Mouse (Mus musculus): ENCODE data around the gene Izumo4. TPM values are rescaled to one million over a fixed set of nuclear protein-coding genes. Genes with fewer than 3 reads are reported as not detected.

Gene Izumo4
- total RNA-seq (2023), result 10 to 100 TPM; 56.2 to 88.3 TPM

GRCm38 (mm10) chr10:80701721-80702535 lies at the start of gene Izumo4, which contains the start of gene Mob3a:
Gene Izumo4 (plus strand): TSS chr10:80702184.
Gene Mob3a (minus strand): TSS chr10:80701977.

GRCm38 (mm10) chr10:80656863-80657623 lies 44.9 kb upstream of the Izumo4 start, which contains the start of gene Btbd2:
Gene Btbd2 (minus strand): TSS chr10:80657071.

GRCm38 (mm10) chr10:80677942-80678436 lies 24.0 kb upstream of the Izumo4 start, which contains the start of gene Mknk2:
Gene Mknk2 (minus strand): TSS chr10:80678112.

DNA sequence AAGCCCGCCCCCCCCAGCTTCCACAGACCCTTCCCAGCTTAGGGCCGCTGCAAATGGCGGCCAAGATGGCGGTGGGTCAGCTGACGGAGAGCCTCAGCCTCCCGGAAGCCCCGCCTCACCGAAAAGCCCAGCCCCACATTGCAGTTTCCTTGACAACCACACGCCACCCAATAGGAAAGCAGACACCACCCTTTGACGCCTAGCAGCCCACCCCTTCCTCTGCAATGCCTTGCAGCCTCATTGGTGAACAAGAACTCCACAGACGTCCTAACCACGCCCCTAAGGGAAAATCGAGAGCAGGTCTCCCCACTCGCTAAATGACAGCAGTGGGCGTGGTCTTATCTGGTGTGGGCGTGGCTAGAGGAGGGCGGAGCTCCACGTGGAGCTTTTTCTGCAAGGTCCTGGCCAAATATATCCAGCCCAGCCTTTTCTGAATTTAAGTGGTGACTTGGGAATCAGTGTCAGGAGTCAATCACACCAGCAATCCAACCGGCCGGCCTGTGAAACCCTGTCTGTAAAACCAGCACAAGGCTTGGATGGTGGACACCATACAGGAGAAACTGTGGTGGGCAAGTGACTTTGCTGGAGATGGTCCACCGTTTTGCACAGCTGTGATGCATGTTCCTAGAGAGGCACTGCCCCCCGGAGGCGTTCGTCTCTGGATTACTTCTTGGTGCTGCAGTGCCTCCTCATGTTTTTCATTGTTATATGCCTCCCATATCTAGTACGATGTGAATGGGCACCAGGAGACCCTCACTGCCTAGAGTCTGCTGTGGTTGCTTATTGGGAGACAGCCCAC lies 40.4 kb downstream of the Izumo4 start, which contains the start of gene Ap3d1:
Gene Ap3d1 (minus strand): TSS at position 85 of the 799 bp plus-strand sequence.

GRCm38 (mm10) chr10:80754594-80755290 lies 52.8 kb downstream of the Izumo4 start, which contains the start of gene Dot1l:
Gene Dot1l (plus strand): TSS chr10:80755206.

Other genes starting within 250 kb of the Izumo4 start
- not detected for gene Onecut3, start 207.3 kb upstream of the Izumo4 start, total RNA-seq (2023)
- gene Atp8b3, start 163.1 kb upstream of the Izumo4 start, total RNA-seq (2023), result not detected
- 100 to 1,000 TPM; 123 to 132 TPM for gene Rexo1, start 140.6 kb upstream of the Izumo4 start, total RNA-seq (2023)
- 10 to 100 TPM; 27.9 to 29.2 TPM for gene Klf16, start 124.9 kb upstream of the Izumo4 start, total RNA-seq (2023)
- 10 to 100 TPM; 49.3 to 56.2 TPM for gene Abhd17a, start 111.8 kb upstream of the Izumo4 start, total RNA-seq (2023)
- gene Scamp4, start 99.3 kb upstream of the Izumo4 start, total RNA-seq (2023), result 10 to 100 TPM; 52.6 to 54.4 TPM
- gene Adat3, start 99.3 kb upstream of the Izumo4 start, total RNA-seq (2023), result 1 to 10 TPM; 3.0 to 4.8 TPM
- gene Gm49322, start 96.2 kb upstream of the Izumo4 start, total RNA-seq (2023), result 1 to 10 TPM; 4.5 to 7.9 TPM
- gene Csnk1g2, start 79.3 kb upstream of the Izumo4 start, total RNA-seq (2023), result 100 to 1,000 TPM; 212 to 215 TPM
- gene Btbd2, start 45.1 kb upstream of the Izumo4 start, total RNA-seq (2023), result 10 to 100 TPM; 26.6 to 27.7 TPM
- gene Mknk2, start 24.1 kb upstream of the Izumo4 start, total RNA-seq (2023), result 100 to 1,000 TPM; 280 to 313 TPM
- 100 to 1,000 TPM; 151 to 180 TPM for gene Mob3a, start 207 bp upstream of the Izumo4 start, total RNA-seq (2023)
- 100 to 1,000 TPM; 144 to 150 TPM for gene Ap3d1, start 40.1 kb downstream of the Izumo4 start, total RNA-seq (2023)
- gene Dot1l, start 53.0 kb downstream of the Izumo4 start, total RNA-seq (2023), result 10 to 100 TPM; 69.9 to 73.5 TPM
- 10 to 100 TPM; 76.4 to 85.9 TPM for gene Sf3a2, start 96.0 kb downstream of the Izumo4 start, total RNA-seq (2023)
- 100 to 1,000 TPM; 133 to 134 TPM for gene Plekhj1, start 96.4 kb downstream of the Izumo4 start, total RNA-seq (2023)
- 1 to 10 TPM; 2.0 to 3.3 TPM for gene Amh, start 103.1 kb downstream of the Izumo4 start, total RNA-seq (2023)
- not detected for gene Jsrp1, start 111.3 kb downstream of the Izumo4 start, total RNA-seq (2023)
- 100 to 1,000 TPM; 571 to 578 TPM for gene Oaz1, start 124.5 kb downstream of the Izumo4 start, total RNA-seq (2023)
- gene Lingo3, start 141.9 kb downstream of the Izumo4 start, total RNA-seq (2023), result not detected
- 10 to 100 TPM; 37.9 to 40.3 TPM for gene Lsm7, start 153.0 kb downstream of the Izumo4 start, total RNA-seq (2023)
- gene Sppl2b, start 153.1 kb downstream of the Izumo4 start, total RNA-seq (2023), result 10 to 100 TPM; 33.5 to 37.7 TPM
- gene Tmprss9, start 169.7 kb downstream of the Izumo4 start, total RNA-seq (2023), result not detected
- 10 to 100 TPM; 58.6 to 63.8 TPM for gene Timm13, start 198.8 kb downstream of the Izumo4 start, total RNA-seq (2023)
- gene Lmnb2, start 216.1 kb downstream of the Izumo4 start, total RNA-seq (2023), result 10 to 100 TPM; 14.0 to 15.8 TPM
- 10 to 100 TPM; 21.4 to 31.5 TPM for gene Gadd45b, start 227.9 kb downstream of the Izumo4 start, total RNA-seq (2023)